Mouse (Mus musculus) layer of hippocampus, adult 2 months (tissue): ENCODE measurements around the gene Fmo4. TPM values are rescaled to one million over a fixed set of nuclear protein-coding genes. Genes with fewer than 3 reads are reported as not detected.
"Not testable (repeated sequence)": the region's sequence is repeated elsewhere in the genome, so short reads cannot be mapped to it uniquely, and the experiment has no call there.

Experiments used
- DNase-seq, 2 experiments: peaks; one replicate each; pipeline ENCODE4 v3.0.0; 2022; ENCODE audit warnings: low spot score in 2 of 2
- H3K27ac ChIP-seq: fragments of 200-600 bp; 2 replicates; pipeline ENCODE4 v1.8.1; 2022
- H3K4me3 ChIP-seq: fragments of 200-600 bp; 2 replicates; pipeline ENCODE4 v1.8.1; 2022; ENCODE audit warnings: mild to moderate bottlenecking
- CTCF ChIP-seq: fragments of 200-600 bp; conservative IDR thresholded peaks from 2 replicates; pipeline ENCODE4 v1.8.1; 2022; ENCODE audit warnings: antibody characterized with exemption, mild to moderate bottlenecking, moderate library complexity
- total RNA-seq, 2 experiments: library from RNA; stranded (reverse); gene quantifications; 2 replicates each; pipeline ENCODE4 v1.2.3; 2021

Gene Fmo4
- total RNA-seq, 2 experiments from 2014 or later: not detected

- not testable (repeated sequence) for H3K4me3 ChIP-seq, H3K27ac ChIP-seq, DNase-seq
- peak; percentile 57 for TF ChIP-seq CTCF
Observed at GRCm38 (mm10) chr1:162781035-162781434, 32.7 kb downstream of the Fmo4 start.

- TF ChIP-seq CTCF: no peak
- Histone ChIP-seq H3K27ac (no peak overlapping the region), H3K4me3 (no peak overlapping the region)
- DNase-seq: no peak
Observed at GRCm38 (mm10) chr1:162777943-162778538, 35.7 kb downstream of the Fmo4 start.

GRCm38 (mm10) chr1:162773661-162774060 lies 40.1 kb downstream of the Fmo4 start:
- H3K4me3 ChIP-seq: no peak overlapping the region
- H3K27ac ChIP-seq: no peak overlapping the region
- TF ChIP-seq CTCF: no peak
- DNase-seq: peak in 1 of 2 experiments; percentile 19

- TF ChIP-seq CTCF: no peak
- no peak overlapping the region for H3K27ac ChIP-seq
- no peak for DNase-seq
- H3K4me3 ChIP-seq: no peak overlapping the region
Observed at GRCm38 (mm10) chr1:162771617-162772360, 42.0 kb downstream of the Fmo4 start.

- no peak for TF ChIP-seq CTCF
- no peak for DNase-seq
- H3K27ac ChIP-seq: no peak overlapping the region
- no peak overlapping the region for H3K4me3 ChIP-seq
Observed at GRCm38 (mm10) chr1:162752009-162752408, 61.8 kb downstream of the Fmo4 start.

- Histone ChIP-seq H3K27ac (peak overlapping the region; percentile 32; the same call in 1 of the 2 replicates), H3K4me3 (no peak overlapping the region)
- no peak for DNase-seq
- no peak for TF ChIP-seq CTCF
Observed at GRCm38 (mm10) chr1:162749607-162750006, 64.2 kb downstream of the Fmo4 start.

- no peak overlapping the region for H3K27ac ChIP-seq
- no peak for TF ChIP-seq CTCF
- H3K4me3 ChIP-seq: no peak overlapping the region
- DNase-seq: no peak
Observed at GRCm38 (mm10) chr1:162748761-162749160, 65.0 kb downstream of the Fmo4 start.

Other genes starting within 250 kb of the Fmo4 start
- 100 to 1,000 TPM; 102 to 103 TPM for gene Vamp4, start 243.5 kb downstream of the Fmo4 start, total RNA-seq
- 1 to 10 TPM; 4.1 TPM for gene Myoc, start 174.8 kb downstream of the Fmo4 start, total RNA-seq
- gene Myocos, start 155.8 kb downstream of the Fmo4 start, total RNA-seq: not detected
- gene Prrc2c, start 73.4 kb downstream of the Fmo4 start, total RNA-seq: 100 to 1,000 TPM; 177 to 199 TPM
- gene Fmo1, start 52.6 kb upstream of the Fmo4 start, total RNA-seq: 10 to 100 TPM in 1 of 2 experiments, 1 to 10 TPM in 1; 7.5 to 13.5 TPM
- gene Fmo2, start 84.8 kb upstream of the Fmo4 start, total RNA-seq: 1 to 10 TPM; 2.4 to 2.7 TPM
- gene Fmo6, start 123.5 kb upstream of the Fmo4 start, total RNA-seq: not detected
- gene Fmo3, start 170.6 kb upstream of the Fmo4 start, total RNA-seq: not detected